Mouse (Mus musculus): ENCODE measurements around the gene Zfp646.

Zfp646 gene

GRCm38 (mm10) chr7:127919290-127919689 is 43.3 kb downstream of the Zfp646 start:
- peak; percentile 74 for DNase-seq (ENCODE audit: low read depth, low spot score)

- peak; percentile 81 for DNase-seq (ENCODE audit: low read depth, low spot score)
Observed at GRCm38 (mm10) chr7:127921516-127921915, 45.5 kb downstream of the Zfp646 start.

- DNase-seq (ENCODE audit: low read depth, low spot score): no peak
Observed at GRCm38 (mm10) chr7:127922451-127923275, 46.6 kb downstream of the Zfp646 start.

GRCm38 (mm10) chr7:127923714-127924113 is 47.7 kb downstream of the Zfp646 start:
- DNase-seq (ENCODE audit: low read depth, low spot score): no peak

GRCm38 (mm10) chr7:127925252-127925651 is 49.2 kb downstream of the Zfp646 start:
- DNase-seq (ENCODE audit: low read depth, low spot score): peak; percentile 72

GRCm38 (mm10) chr7:127926066-127926465 is 50.0 kb downstream of the Zfp646 start:
- DNase-seq (ENCODE audit: low read depth, low spot score): no peak

- DNase-seq (ENCODE audit: low read depth, low spot score): peak; percentile 20
Observed at GRCm38 (mm10) chr7:127926846-127927245, 50.8 kb downstream of the Zfp646 start.

- no peak for DNase-seq (ENCODE audit: low read depth, low spot score)
Observed at GRCm38 (mm10) chr7:127927726-127928125, 51.7 kb downstream of the Zfp646 start.

- DNase-seq (ENCODE audit: low read depth, low spot score): peak; percentile 35
Observed at GRCm38 (mm10) chr7:127928596-127928995, 52.6 kb downstream of the Zfp646 start.

- peak; percentile 47 for DNase-seq (ENCODE audit: low read depth, low spot score)
Observed at GRCm38 (mm10) chr7:127929923-127930322, 53.9 kb downstream of the Zfp646 start, which contains the start of gene Prss8. Gene Prss8, minus strand, starts transcription at chr7:127930104.

GRCm38 (mm10) chr7:127930636-127931035 is 54.6 kb downstream of the Zfp646 start:
- no peak for DNase-seq (ENCODE audit: low read depth, low spot score)

GRCm38 (mm10) chr7:127931351-127932135 is 55.5 kb downstream of the Zfp646 start:
- DNase-seq (ENCODE audit: low read depth, low spot score): peak; percentile 86

GRCm38 (mm10) chr7:127932273-127933031 is 56.4 kb downstream of the Zfp646 start:
- peak; percentile 93 for DNase-seq (ENCODE audit: low read depth, low spot score)

GRCm38 (mm10) chr7:127934075-127934474 is 58.1 kb downstream of the Zfp646 start:
- no peak for DNase-seq (ENCODE audit: low read depth, low spot score)

GRCm38 (mm10) chr7:127935028-127935722 is 59.2 kb downstream of the Zfp646 start:
- peak; percentile 98 for DNase-seq (ENCODE audit: low read depth, low spot score)

Data from R1 (cell line).